Mouse (Mus musculus): ENCODE results near the gene C1qtnf7. TPM values are rescaled to one million over a fixed set of nuclear protein-coding genes. Genes with fewer than 3 reads are reported as not detected.

The C1qtnf7 gene
- polyA plus RNA-seq (2012; rRNA removed) = 0.39 and 0.62 TPM in 2 replicates

GRCm38 (mm10) chr5:43515401-43515976 lies at the start of gene C1qtnf7:
Gene C1qtnf7, plus strand, starts transcription at chr5:43515538.
- H3K4me1 ChIP-seq (ENCODE audit: control insufficient read depth, insufficient read depth, low read length) = no peaks in the 10 kb centered on the region
- 80% methylated on average over 15 of the region's 15 CpGs for WGBS
- DNase-seq = no peak
- H3K27me3 ChIP-seq (ENCODE audit: control insufficient read depth, insufficient read depth, low read length) = no peaks in the 10 kb centered on the region
- TF ChIP-seq CTCF (IDR thresholded peaks at IDR 0.05; ENCODE audit: borderline replicate concordance, insufficient read depth, low read depth, low read length) = no peak
- TF ChIP-seq POLR2A (IDR thresholded peaks at IDR 0.05; ENCODE audit: borderline replicate concordance, insufficient read depth, low read length) = no peak
- H3K4me3 ChIP-seq (replicated peaks; ENCODE audit: insufficient read depth, low read depth, low read length) = no peak within 1 kb of the TSS
- no peak within 1 kb of the TSS for H3K27ac ChIP-seq (ENCODE audit: insufficient read depth, low read length)

- no peak overlapping the region for H3K27ac ChIP-seq (ENCODE audit: insufficient read depth, low read length)
- WGBS = 85% methylated on average over 2 of the region's 2 CpGs
Measured at GRCm38 (mm10) chr5:43466762-43467161, 48.6 kb upstream of the C1qtnf7 start.

GRCm38 (mm10) chr5:43467214-43467613 lies 48.1 kb upstream of the C1qtnf7 start:
- 58% methylated on average over 3 of the region's 3 CpGs for WGBS
- no peak overlapping the region for H3K27ac ChIP-seq (ENCODE audit: insufficient read depth, low read length)
- TF ChIP-seq POLR2A (IDR thresholded peaks at IDR 0.05; ENCODE audit: borderline replicate concordance, insufficient read depth, low read length) = no peak

More at GRCm38 (mm10) chr5:43466762-43467161, 48.6 kb upstream of the C1qtnf7 start:
- Histone ChIP-seq H3K27me3 (ENCODE audit: control insufficient read depth, insufficient read depth, low read length) (no peaks in the 10 kb centered on the region), H3K4me1 (ENCODE audit: control insufficient read depth, insufficient read depth, low read length) (no peaks in the 10 kb centered on the region), H3K4me3 (replicated peaks; ENCODE audit: insufficient read depth, low read depth, low read length) (no peak overlapping the region)
- no peak for DNase-seq
- TF ChIP-seq CTCF (IDR thresholded peaks at IDR 0.05; ENCODE audit: borderline replicate concordance, insufficient read depth, low read depth, low read length) (no peak), POLR2A (IDR thresholded peaks at IDR 0.05; ENCODE audit: borderline replicate concordance, insufficient read depth, low read length) (no peak)

GRCm38 (mm10) chr5:43468937-43469336 lies 46.4 kb upstream of the C1qtnf7 start:
- Histone ChIP-seq H3K4me3 (replicated peaks; ENCODE audit: insufficient read depth, low read depth, low read length) (no peak overlapping the region), H3K4me1 (ENCODE audit: control insufficient read depth, insufficient read depth, low read length) (no peaks in the 10 kb centered on the region), H3K27me3 (ENCODE audit: control insufficient read depth, insufficient read depth, low read length) (no peaks in the 10 kb centered on the region), H3K27ac (ENCODE audit: insufficient read depth, low read length) (no peak overlapping the region)
- WGBS = 66% methylated on average over 10 of the region's 10 CpGs
- DNase-seq = no peak
- TF ChIP-seq CTCF (IDR thresholded peaks at IDR 0.05; ENCODE audit: borderline replicate concordance, insufficient read depth, low read depth, low read length) (no peak), POLR2A (IDR thresholded peaks at IDR 0.05; ENCODE audit: borderline replicate concordance, insufficient read depth, low read length) (no peak)

More at GRCm38 (mm10) chr5:43467214-43467613, 48.1 kb upstream of the C1qtnf7 start:
- H3K4me3 ChIP-seq (replicated peaks; ENCODE audit: insufficient read depth, low read depth, low read length) = no peak overlapping the region
- DNase-seq = no peak
- no peaks in the 10 kb centered on the region for H3K27me3 ChIP-seq (ENCODE audit: control insufficient read depth, insufficient read depth, low read length)
- H3K4me1 ChIP-seq (ENCODE audit: control insufficient read depth, insufficient read depth, low read length) = no peaks in the 10 kb centered on the region

DNA sequence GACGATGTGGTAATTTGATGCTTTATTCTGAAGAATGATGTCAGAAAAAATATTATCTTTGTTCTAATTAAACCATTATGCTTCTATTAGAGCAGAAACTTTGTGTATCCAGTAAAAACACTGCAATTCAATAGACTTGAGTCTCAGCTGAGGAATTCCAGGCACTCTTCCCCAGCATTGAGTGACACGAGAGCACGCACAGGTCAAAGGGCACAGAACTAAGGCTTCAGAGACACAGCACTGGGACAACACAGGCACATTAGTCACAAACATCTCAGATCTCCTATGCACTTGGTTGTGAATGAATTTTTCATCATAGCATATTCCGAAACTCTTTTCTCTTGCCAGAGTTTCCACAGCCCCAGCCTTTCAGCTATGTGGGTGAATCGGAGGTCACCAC lies 37.4 kb upstream of the C1qtnf7 start:
- H3K4me3 ChIP-seq (replicated peaks; ENCODE audit: insufficient read depth, low read depth, low read length) = no peak overlapping the region
- 84% methylated on average over 5 of the region's 5 CpGs for whole genome bisulfite sequencing
- TF ChIP-seq CTCF (IDR thresholded peaks at IDR 0.05; ENCODE audit: borderline replicate concordance, insufficient read depth, low read depth, low read length) = no peak
- TF ChIP-seq POLR2A (IDR thresholded peaks at IDR 0.05; ENCODE audit: borderline replicate concordance, insufficient read depth, low read length) = no peak
- no peaks in the 10 kb centered on the region for H3K4me1 ChIP-seq (ENCODE audit: control insufficient read depth, insufficient read depth, low read length)
- DNase-seq = no peak
- H3K27me3 ChIP-seq (ENCODE audit: control insufficient read depth, insufficient read depth, low read length) = no peaks in the 10 kb centered on the region
- H3K27ac ChIP-seq (ENCODE audit: insufficient read depth, low read length) = no peak overlapping the region

DNA sequence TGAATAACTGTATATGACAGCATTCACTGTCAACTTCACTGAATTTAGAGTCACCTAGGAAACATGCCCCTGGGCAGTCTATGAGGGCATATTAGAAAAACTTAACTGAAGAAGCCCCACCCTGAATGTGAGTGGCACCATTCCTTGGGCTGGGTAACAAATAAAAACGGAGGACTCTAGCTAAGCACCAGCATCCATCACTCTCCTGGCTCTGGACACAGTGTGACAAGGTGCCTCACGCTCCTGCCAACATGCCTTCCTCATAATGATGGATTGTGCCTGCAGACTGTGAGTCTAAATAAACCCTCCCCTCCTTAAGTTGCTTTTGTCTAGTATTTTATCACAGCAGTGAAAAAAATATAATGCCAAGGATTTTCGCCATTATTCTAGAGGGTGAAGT lies 35.3 kb upstream of the C1qtnf7 start:
- H3K27me3 ChIP-seq (ENCODE audit: control insufficient read depth, insufficient read depth, low read length) = no peaks in the 10 kb centered on the region
- no peak overlapping the region for H3K27ac ChIP-seq (ENCODE audit: insufficient read depth, low read length)
- DNase-seq = no peak
- H3K4me3 ChIP-seq (replicated peaks; ENCODE audit: insufficient read depth, low read depth, low read length) = no peak overlapping the region
- H3K4me1 ChIP-seq (ENCODE audit: control insufficient read depth, insufficient read depth, low read length) = no peaks in the 10 kb centered on the region
- 56% methylated on average over 3 of the region's 3 CpGs for WGBS
- TF ChIP-seq POLR2A (IDR thresholded peaks at IDR 0.05; ENCODE audit: borderline replicate concordance, insufficient read depth, low read length) = no peak
- TF ChIP-seq CTCF (IDR thresholded peaks at IDR 0.05; ENCODE audit: borderline replicate concordance, insufficient read depth, low read depth, low read length) = no peak

GRCm38 (mm10) chr5:43480786-43481185 lies 34.6 kb upstream of the C1qtnf7 start:
- H3K27ac ChIP-seq (ENCODE audit: insufficient read depth, low read length) = no peak overlapping the region
- H3K4me1 ChIP-seq (ENCODE audit: control insufficient read depth, insufficient read depth, low read length) = no peaks in the 10 kb centered on the region
- no peaks in the 10 kb centered on the region for H3K27me3 ChIP-seq (ENCODE audit: control insufficient read depth, insufficient read depth, low read length)
- WGBS = 59% methylated on average over 2 of the region's 2 CpGs
- H3K4me3 ChIP-seq (replicated peaks; ENCODE audit: insufficient read depth, low read depth, low read length) = no peak overlapping the region
- DNase-seq = no peak
- TF ChIP-seq POLR2A (IDR thresholded peaks at IDR 0.05; ENCODE audit: borderline replicate concordance, insufficient read depth, low read length) = no peak
- TF ChIP-seq CTCF (IDR thresholded peaks at IDR 0.05; ENCODE audit: borderline replicate concordance, insufficient read depth, low read depth, low read length) = no peak

DNA sequence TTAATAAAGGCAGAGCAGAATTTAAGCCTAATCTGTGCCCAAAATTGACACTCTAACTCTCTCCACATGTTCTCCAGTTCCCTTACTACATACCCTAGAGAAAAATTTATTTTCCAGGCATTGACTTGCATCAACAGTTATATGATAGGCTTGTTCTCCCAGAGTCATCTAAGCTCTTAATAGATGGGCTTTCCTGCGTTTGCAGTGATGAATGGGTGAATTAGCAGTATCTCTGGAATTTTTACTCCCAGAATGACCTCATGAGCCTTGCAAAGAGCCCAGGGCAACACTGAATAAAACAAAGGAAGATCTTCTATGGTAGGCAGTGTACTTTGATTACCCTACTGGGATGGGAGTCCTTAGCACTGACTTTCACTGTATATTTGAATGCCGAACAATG lies 33.5 kb upstream of the C1qtnf7 start:
- TF ChIP-seq POLR2A (IDR thresholded peaks at IDR 0.05; ENCODE audit: borderline replicate concordance, insufficient read depth, low read length) = no peak
- no peak for TF ChIP-seq CTCF (IDR thresholded peaks at IDR 0.05; ENCODE audit: borderline replicate concordance, insufficient read depth, low read depth, low read length)
- no peak for DNase-seq
- no peak overlapping the region for H3K4me3 ChIP-seq (replicated peaks; ENCODE audit: insufficient read depth, low read depth, low read length)
- no peak overlapping the region for H3K27ac ChIP-seq (ENCODE audit: insufficient read depth, low read length)
- H3K4me1 ChIP-seq (ENCODE audit: control insufficient read depth, insufficient read depth, low read length) = no peaks in the 10 kb centered on the region
- WGBS = 92% methylated on average over 2 of the region's 2 CpGs
- H3K27me3 ChIP-seq (ENCODE audit: control insufficient read depth, insufficient read depth, low read length) = no peaks in the 10 kb centered on the region

Measured in cerebellum, adult 2 months (tissue).